Mouse (Mus musculus) layer of hippocampus, postnatal 14 days (tissue): Measurements from ENCODE around the gene Nat8f6. TPM values are rescaled to one million over a fixed set of nuclear protein-coding genes. Genes with fewer than 3 reads are reported as not detected.

Experiments used
- microRNA-seq, 2 experiments: library from miRNA; unstranded; fragments of <30 nt; microRNA quantifications; one replicate each; pipeline ENCODE4 v1.2.0; 2021
- total RNA-seq, 2 experiments: library from RNA; stranded (reverse); gene quantifications; 2 replicates each; pipeline ENCODE4 v1.2.3; 2021

The Nat8f6 gene
- total RNA-seq, 2 experiments from 2014 or later: 1.3 to 1.4 TPM

Small RNAs within 50 kb of the gene (microRNA-seq; reads per million reads assigned to microRNA genes)
- gene Mir6375: 0 reads per million in 2 experiments

Other genes starting within 250 kb of the Nat8f6 start
- 1 to 10 TPM; 6.9 to 7.0 TPM for gene Alms1, start 233.4 kb downstream of the Nat8f6 start, total RNA-seq
- gene Nat8f7, start 107.7 kb downstream of the Nat8f6 start, total RNA-seq: 1 to 10 TPM; 1.7 to 2.7 TPM
- 1 to 10 TPM; 1.6 to 1.7 TPM for gene Nat8f3, start 55.2 kb downstream of the Nat8f6 start, total RNA-seq
- 1 to 10 TPM; 4.6 to 4.8 TPM for gene Nat8f5, start within 50 bp of the Nat8f6 start, total RNA-seq
- 1 to 10 TPM; 2.8 to 2.9 TPM for gene Nat8, start 11.1 kb upstream of the Nat8f6 start, total RNA-seq
- gene Nat8f2, start 48.2 kb upstream of the Nat8f6 start, total RNA-seq: 1 to 10 TPM; 1.0 to 1.2 TPM
- 1 to 10 TPM; 4.6 to 5.5 TPM for gene Nat8f4, start 83.9 kb upstream of the Nat8f6 start, total RNA-seq
- 10 to 100 TPM; 60.9 to 70.3 TPM for gene Tprkb, start 90.9 kb upstream of the Nat8f6 start, total RNA-seq
- 10 to 100 TPM; 19.1 to 23.1 TPM for gene Nat8f1, start 94.7 kb upstream of the Nat8f6 start, total RNA-seq
- gene Dusp11, start 140.7 kb upstream of the Nat8f6 start, total RNA-seq: 10 to 100 TPM; 83.3 to 89.0 TPM
- gene Figla, start 195.2 kb upstream of the Nat8f6 start, total RNA-seq: not detected
- 100 to 1,000 TPM; 241 to 253 TPM for gene Add2, start 207.7 kb upstream of the Nat8f6 start, total RNA-seq